Mouse (Mus musculus): Measurements from ENCODE around the gene Lrrc41.
A peak's percentile ranks its signal among the peaks of the same experiment; 100 is the strongest.

The Lrrc41 gene

GRCm38 (mm10) chr4:116074861-116075620, at the start of gene Lrrc41, which contains the start of gene Uqcrh:
TSS of gene Lrrc41 (plus strand) at chr4:116075269.
TSS of gene Uqcrh (minus strand) at chr4:116075071.
- peak; percentile 81 for DNase-seq (ENCODE audit: low spot score)

DNA sequence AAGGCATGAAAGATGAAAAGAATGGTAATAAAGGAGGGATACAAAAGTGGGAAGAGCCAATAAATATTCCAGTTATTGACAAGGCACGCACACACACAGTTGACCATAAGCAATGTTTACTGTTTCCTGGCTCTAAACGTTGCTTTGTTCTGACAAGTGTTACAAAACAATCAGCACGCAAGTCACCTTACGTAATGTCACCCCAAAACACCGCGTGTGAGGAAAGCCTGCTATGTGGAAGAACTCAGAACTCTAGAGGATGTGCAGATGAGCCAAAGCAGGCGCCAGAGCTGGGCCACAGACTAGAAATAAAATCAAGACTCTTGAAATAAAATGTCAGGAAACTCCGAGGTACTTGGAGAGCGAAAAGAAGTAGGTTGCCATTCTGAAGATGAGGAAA, 42.2 kb upstream of the Lrrc41 start:
- DNase-seq (ENCODE audit: low spot score): no peak

DNA sequence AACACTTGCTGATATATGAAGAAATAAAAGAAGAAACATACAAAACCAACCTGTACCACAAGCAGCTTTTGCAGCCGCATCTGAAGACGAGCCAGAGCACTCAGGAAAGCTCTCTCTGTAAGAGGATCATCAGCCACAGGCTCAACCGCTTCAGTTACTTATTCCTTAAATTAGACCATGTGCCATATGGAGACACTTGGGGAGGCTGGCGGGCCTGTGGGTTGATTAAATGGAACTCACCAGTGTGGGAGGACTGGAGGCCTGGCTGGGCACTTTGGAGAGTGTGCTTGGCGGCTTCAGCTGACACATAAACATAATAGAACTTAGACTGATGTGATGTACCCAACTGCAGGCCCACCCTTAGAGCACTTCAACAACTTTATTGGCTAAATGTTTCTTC, 41.7 kb upstream of the Lrrc41 start:
- DNase-seq (ENCODE audit: low spot score): no peak

DNA sequence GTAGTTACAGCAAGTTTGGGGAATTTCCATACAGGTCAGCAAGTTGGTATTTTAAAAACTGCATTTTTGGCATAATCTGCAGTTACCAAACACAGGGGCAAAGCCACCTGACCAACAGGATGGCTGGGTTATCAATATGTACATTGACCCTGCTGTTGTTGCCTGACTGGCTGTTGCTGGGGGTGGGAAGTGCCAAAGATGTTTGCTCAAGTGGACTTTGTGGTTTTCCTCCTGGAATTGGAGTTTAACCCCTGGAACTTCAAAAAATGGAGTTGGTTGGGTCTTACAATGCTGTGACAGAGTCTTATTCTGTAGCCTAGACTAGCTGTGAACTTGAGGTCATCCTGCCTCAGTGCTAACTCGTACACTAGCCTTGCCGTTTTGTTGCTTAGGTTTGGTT, 34.6 kb upstream of the Lrrc41 start:
- DNase-seq (ENCODE audit: low spot score): no peak

DNA sequence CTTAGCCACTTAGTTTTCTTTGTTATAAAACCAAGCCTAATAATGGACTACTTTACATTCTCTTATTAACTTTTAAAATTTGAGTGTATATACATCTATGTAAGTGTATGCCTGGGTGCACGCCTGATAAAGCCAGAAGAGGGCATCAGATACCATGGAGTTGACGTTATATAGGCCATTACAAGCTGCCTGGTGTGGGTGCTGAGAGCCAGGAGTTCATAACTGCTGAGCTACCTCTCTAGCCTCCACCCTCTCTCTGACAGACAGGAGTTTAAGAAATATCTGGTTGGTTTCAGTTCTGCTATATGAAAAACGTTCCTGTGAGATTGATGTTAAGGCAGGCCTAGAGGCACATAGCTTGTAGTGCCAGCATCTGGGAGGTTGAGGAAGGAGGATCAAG, 32.9 kb upstream of the Lrrc41 start:
- DNase-seq (ENCODE audit: low spot score): no peak

DNA sequence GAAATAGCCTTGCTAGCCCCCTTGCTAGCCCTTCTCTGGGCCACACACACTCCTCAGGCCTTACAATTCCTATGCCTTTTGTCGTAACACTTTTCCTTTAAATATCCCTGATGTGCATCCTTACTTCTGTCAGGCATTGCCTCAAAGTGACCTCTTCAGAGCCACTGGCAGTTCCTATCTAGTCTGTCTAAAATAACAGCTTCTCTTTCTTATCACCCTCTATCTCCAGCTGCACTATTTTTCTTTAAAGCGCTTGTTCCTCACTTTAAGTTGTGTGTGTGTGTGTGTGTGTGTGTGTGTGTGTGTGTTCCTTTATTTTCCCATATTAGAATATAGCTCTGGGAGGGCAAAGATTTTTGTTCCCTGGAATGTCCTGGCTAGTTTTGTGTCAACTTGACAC, 28.5 kb upstream of the Lrrc41 start:
- no peak for DNase-seq (ENCODE audit: low spot score)

DNA sequence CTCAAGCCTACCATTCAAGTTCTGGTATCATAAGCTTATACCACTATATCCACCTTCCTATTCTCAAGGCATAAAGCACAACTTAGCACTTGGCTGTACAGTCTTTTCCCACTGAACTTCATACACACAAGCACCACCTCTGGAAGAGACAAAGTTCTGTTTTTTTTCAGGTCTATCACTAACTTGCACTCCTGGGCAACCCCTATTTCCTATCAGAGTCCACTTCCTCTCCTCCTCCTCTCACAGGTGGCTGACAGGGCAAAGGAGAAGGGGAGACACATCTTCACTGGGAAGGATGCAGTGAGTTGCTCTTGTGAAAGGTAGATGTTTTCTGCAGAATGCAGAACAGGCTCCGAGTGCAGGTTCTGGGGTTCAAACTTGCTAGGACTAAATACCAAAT, 27.4 kb upstream of the Lrrc41 start:
- DNase-seq (ENCODE audit: low spot score): no peak

DNA sequence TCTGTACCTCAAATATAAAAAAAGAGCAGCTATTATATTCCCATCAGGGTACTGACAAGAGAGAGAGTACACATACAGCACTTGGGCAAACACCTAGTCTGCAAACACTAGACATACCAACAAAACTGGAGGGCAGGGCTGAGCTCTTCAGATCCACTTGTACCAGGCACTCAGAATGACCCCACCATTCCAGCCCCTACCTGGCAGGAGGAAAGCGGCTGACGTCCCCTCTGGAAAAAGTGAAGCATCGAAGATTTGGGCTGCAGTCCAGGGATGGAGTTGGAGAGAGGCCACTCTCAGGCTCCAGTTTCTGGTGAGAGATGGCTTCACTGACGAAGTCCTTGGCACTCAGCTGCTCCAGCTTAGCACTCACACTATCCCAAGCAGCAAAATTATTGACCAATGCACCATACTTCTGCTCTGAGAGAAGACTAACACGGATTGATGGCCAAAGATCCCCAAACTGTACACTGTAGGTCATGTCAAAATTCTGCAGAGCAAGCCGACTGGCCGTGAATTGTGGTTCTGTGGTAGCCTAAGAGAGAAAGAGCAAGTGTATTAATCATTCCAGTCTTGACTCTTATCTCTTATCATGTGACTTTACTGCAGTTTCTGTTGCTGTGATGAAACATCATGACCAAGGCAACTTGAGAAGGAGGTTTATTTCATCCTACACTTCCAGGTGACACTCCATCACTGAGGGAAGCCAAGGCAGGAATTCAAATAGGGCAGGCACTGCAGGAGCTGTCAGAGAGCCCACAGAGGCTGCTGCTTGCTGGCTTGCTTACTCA, 26.7 kb upstream of the Lrrc41 start:
- no peak for DNase-seq (ENCODE audit: low spot score)

DNA sequence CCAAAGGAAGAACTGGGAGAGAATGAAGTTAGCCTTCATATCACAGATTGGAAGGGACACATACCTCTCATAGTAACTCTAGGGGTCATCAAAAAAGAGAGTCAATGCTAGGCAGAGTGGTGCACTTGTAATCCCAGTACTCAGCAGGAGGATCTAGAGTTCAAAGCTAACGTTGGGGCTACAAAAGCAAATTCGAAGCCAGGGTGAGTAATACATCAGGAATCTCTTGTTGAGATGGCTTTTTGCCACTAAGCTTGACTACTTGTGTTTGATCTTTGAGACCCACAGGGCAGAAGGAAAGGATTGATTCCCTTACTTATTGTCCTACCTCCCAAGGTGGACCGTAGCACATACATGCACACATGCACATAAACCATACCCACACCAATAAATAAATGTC, 25.9 kb upstream of the Lrrc41 start:
- no peak for DNase-seq (ENCODE audit: low spot score)

DNA sequence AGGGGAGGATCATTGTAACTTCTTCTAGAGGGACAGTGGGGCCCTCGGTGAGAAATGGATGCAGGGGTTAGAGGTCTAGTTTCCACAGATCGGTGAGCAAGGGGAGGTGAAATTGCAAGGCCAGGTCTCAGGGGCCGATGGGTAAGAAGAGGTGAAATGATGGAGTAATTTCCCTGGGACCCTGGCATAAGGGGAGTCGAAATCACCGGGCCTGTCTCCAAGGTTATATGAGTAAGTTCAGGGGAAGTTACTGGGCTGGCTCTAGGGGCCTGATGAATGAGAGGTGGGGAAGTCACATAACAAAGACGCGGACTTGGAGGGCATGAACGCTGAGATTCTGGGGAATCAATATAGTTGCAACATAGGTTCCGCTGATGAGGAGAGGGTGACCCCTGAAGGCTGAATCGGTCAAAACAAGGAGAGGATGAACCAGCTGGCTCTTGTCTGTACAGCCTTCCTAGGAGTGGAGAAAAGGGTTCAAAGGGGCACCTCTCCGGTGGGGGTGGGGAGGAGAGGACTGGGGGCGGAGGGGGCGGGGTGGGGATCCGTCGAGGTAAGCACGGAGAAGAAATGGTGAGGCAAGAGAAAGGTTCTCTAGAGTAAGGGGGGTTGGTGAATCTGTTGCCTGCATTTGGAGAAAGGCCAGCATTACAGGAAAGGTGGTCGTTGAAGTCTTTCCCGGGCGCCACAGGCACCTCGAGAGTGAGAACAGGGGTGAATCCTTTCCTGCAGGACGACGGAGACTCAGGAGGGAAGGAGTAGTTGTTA, 22.4 kb upstream of the Lrrc41 start:
- no peak for DNase-seq (ENCODE audit: low spot score)

DNA sequence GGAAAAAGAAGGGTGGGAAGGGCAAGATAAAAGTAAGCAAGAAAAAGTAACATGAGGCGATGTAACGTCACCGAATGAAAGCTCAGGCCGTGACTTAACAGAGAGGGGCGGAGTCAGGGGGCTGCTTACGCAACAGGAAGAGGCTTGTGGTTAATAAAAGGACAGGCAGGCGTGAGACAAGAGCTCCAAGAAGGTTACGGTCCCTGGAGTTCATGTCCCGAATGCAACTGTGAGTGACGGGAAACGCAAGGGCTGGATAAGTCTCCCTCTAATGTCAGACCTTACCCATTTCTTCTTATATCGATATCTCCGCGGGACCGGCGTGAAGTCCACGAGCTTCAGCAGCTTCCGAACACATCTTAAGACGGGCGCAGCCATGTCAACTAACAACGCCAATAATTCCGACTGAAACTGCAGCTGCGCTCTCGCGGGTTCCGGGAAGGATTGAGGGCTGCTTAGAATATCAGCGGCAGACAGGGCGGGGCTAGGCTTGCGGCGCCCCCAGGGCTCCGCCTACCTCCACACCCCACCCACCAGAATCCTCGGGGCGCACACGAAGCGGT, 21.6 kb upstream of the Lrrc41 start, which contains the start of gene Nsun4:
TSS of gene Nsun4 (minus strand) at position 478 of the 563 bp plus-strand sequence.
- DNase-seq (ENCODE audit: low spot score): peak; percentile 61

GRCm38 (mm10) chr4:116057559-116057958, 17.5 kb upstream of the Lrrc41 start:
- DNase-seq (ENCODE audit: low spot score): no peak

- DNase-seq (ENCODE audit: low spot score): no peak
Measured at GRCm38 (mm10) chr4:116059012-116059726, 15.9 kb upstream of the Lrrc41 start.

- no peak for DNase-seq (ENCODE audit: low spot score)
Measured at GRCm38 (mm10) chr4:116063855-116064254, 11.2 kb upstream of the Lrrc41 start.

DNA sequence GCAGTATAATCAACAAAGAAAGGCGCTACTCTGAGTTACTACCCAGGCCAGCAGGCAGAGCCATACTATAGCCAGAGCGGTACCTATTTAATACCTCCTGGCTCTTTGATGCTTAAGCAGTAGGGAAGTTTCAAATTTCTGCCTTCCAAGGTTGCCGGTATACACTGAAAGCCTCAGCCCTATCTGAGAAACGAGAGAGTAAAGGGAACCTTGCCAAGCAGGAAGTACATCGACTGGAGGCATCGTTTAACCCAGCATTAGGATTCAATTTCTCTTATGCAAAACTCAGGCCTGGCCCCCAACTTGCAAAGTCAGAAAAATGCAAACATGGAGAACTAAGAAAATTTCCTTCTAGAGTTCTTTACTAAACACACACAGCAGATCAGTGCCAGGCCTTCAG, 5.0 kb upstream of the Lrrc41 start:
- no peak for DNase-seq (ENCODE audit: low spot score)

- no peak for DNase-seq (ENCODE audit: low spot score)
Measured at GRCm38 (mm10) chr4:116073146-116073545, 1.9 kb upstream of the Lrrc41 start.

- no peak for DNase-seq (ENCODE audit: low spot score)
Measured at GRCm38 (mm10) chr4:116074145-116074675, 859 bp upstream of the Lrrc41 start.

GRCm38 (mm10) chr4:116075631-116076368, 731 bp downstream of the Lrrc41 start:
- peak; percentile 26 for DNase-seq (ENCODE audit: low spot score)

- DNase-seq (ENCODE audit: low spot score): no peak
Measured at GRCm38 (mm10) chr4:116076369-116077231, 1.5 kb downstream of the Lrrc41 start.

All from urinary bladder, postnatal 10 days (tissue).